In the genomic region with DNA sequence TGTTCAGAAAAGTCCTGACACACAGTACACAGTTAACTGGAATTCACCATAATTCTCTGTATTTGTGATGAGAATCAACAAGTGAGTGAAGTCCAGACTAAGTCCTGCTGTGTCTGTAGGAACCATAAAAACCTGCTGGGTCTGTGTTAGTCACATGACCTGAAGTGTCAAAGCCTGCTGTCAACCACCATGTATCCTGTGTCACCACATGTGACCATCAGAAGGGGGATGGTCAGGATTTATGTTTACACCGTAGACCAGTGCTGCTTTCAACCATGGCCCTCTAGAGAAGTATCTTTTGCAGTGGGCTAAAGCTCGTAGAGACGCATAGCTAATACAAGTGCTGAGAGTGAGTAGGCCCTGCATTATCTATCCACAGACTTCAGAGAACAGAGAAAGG, we compare ENCODE assay signal across 30 mouse cellular contexts. TPM values are rescaled to one million over a fixed set of nuclear protein-coding genes. Genes with fewer than 3 reads are reported as not detected.
DNase-seq lines count a peak whose midpoint lies in the region; ATAC-seq and TF ChIP-seq lines count a peak whose summit lies in the region.
"Had no signal": no experiment of that assay in that cellular context is flagged by ENCODE, and none has a peak within 500 bp of the region (broad histone marks: within the 10 kb centered on the region; RNA-seq: fewer than 3 reads in every experiment).

No protein-coding gene starts in this region.

- TF ChIP-seq CTCF in stomach, postnatal 0 days (IDR thresholded peaks at IDR 0.05; ENCODE audit: low read depth), result no peak

- ATAC-seq in monocyte, adult 5-6 weeks (replicated peaks; ENCODE audit: insufficient number of reproducible peaks, low FRiP score, low TSS enrichment, poor library complexity, severe bottlenecking), result peak; percentile 63
- no peak for ATAC-seq in stomach, postnatal 0 days (ENCODE audit: low FRiP score, low TSS enrichment)
- ATAC-seq: forebrain, embryonic 15.5 days; hindbrain, postnatal 0 days; inflammation-experienced regulatory T-cells, adult 6 months; Patski had no signal

- no peak for TF ChIP-seq EP300 in stomach, postnatal 0 days (optimal IDR thresholded peaks at IDR 0.05)

- no peaks in the 10 kb centered on the region for H3K9me3 ChIP-seq in stomach, postnatal 0 days (ENCODE audit: control insufficient read depth, low read length)
- H3K9me3 ChIP-seq: embryonic facial prominence, embryonic 10.5 days; embryonic facial prominence, embryonic 13.5 days; forebrain, embryonic 12.5 days; forebrain, embryonic 15.5 days; G1E; heart, embryonic 10.5 days; heart, embryonic 13.5 days had no signal

- H3K9ac ChIP-seq in stomach, postnatal 0 days (ENCODE audit: low read length), result no peak overlapping the region
- H3K9ac ChIP-seq: embryonic facial prominence, embryonic 13.5 days; forebrain, embryonic 12.5 days; forebrain, embryonic 15.5 days; heart, embryonic 13.5 days; hindbrain, embryonic 14.5 days had no signal

- WGBS in stomach, postnatal 0 days, result 98% methylated on average over 3 of the region's 3 CpGs

- no peak overlapping the region for H3K4me3 ChIP-seq in stomach, postnatal 0 days (ENCODE audit: low read depth, low read length)
- H3K4me3 ChIP-seq: embryonic facial prominence, embryonic 10.5 days; embryonic facial prominence, embryonic 13.5 days; erythroblast, embryonic 14.5 days; forebrain, embryonic 12.5 days; forebrain, embryonic 15.5 days; gastrocnemius, adult 2 months; heart, embryonic 10.5 days; heart, embryonic 13.5 days had no signal

- no peaks in the 10 kb centered on the region for H3K27me3 ChIP-seq in stomach, postnatal 0 days (ENCODE audit: control insufficient read depth, insufficient read depth, low read length)
- H3K27me3 ChIP-seq: embryonic facial prominence, embryonic 13.5 days; forebrain, embryonic 12.5 days; forebrain, embryonic 15.5 days; heart, embryonic 13.5 days; Patski had no signal

- H3K27ac ChIP-seq in stomach, postnatal 0 days (replicated peaks), result no peak overlapping the region
- H3K27ac ChIP-seq: embryonic facial prominence, embryonic 10.5 days; embryonic facial prominence, embryonic 13.5 days; forebrain, embryonic 12.5 days; forebrain, embryonic 15.5 days; gastrocnemius, adult 2 months; heart, embryonic 10.5 days; heart, embryonic 13.5 days; hindbrain, embryonic 14.5 days; hindbrain, postnatal 0 days had no signal

- H3K4me2 ChIP-seq in stomach, postnatal 0 days (replicated peaks; ENCODE audit: low read depth), result no peak overlapping the region
- H3K4me2 ChIP-seq: embryonic facial prominence, embryonic 13.5 days; forebrain, embryonic 12.5 days; forebrain, embryonic 15.5 days; heart, embryonic 13.5 days; hindbrain, embryonic 14.5 days had no signal

- H3K36me3 ChIP-seq in stomach, postnatal 0 days (ENCODE audit: control insufficient read depth, insufficient read depth, low read length), result peaks cover 6% of the 10 kb centered on the region

- peak; percentile 53 for DNase-seq in heart, adult 11 months
- DNase-seq in heart, adult 9 months (ENCODE audit: low spot score in 2 of 2), result no peak
- peak; percentile 0 for DNase-seq in stomach, postnatal 0 days (ENCODE audit: low spot score)
- no peak for DNase-seq in kidney, adult 9 months
- DNase-seq in spleen, postnatal 14 days (ENCODE audit: low spot score in 2 of 2), result no peak
- DNase-seq: adrenal gland, adult 2 months; adrenal gland, postnatal 14 days; cerebellum, adult 11 months; cerebellum, adult 8-10 months; cerebellum, postnatal 10 days; cerebellum, postnatal 36 days; embryo, embryonic 11 days; gastrocnemius, adult 2 months; gastrocnemius, postnatal 14 days; heart, adult 18-20 months; heart, postnatal 14 days; heart, postnatal 4 days had no signal

- no peaks in the 10 kb centered on the region for H3K4me1 ChIP-seq in stomach, postnatal 0 days (replicated peaks; ENCODE audit: control insufficient read depth, insufficient read depth)
- H3K4me1 ChIP-seq: embryonic facial prominence, embryonic 10.5 days; embryonic facial prominence, embryonic 13.5 days; forebrain, embryonic 12.5 days; forebrain, embryonic 15.5 days; heart, embryonic 10.5 days; heart, embryonic 13.5 days had no signal

RNA-seq across cellular contexts. Expression of gene Srbd1, which starts 21.8 kb away (rescaled TPM):
- total RNA-seq in monocyte, adult 5-6 weeks (2017), result 17.4 to 29.5 TPM (median 26.5 TPM) in 3 replicates
- 4.4 and 5.0 TPM in 2 replicates for polyA plus RNA-seq in stomach, postnatal 0 days (2015; fragmentation: Nextera tagmentation; extraction: Ambion mirVana)

RNA-seq across cellular contexts. Expression of gene Prkce, which starts 44.4 kb away (rescaled TPM):
- 15.6 to 21.1 TPM (median 15.9 TPM) in 3 replicates for total RNA-seq in monocyte, adult 5-6 weeks (2017)
- polyA plus RNA-seq in stomach, postnatal 0 days (2015; fragmentation: Nextera tagmentation; extraction: Ambion mirVana), result 3.0 and 3.4 TPM in 2 replicates

Comparison
In these comparisons a context has a peak if more than half of its experiments do, and no peak if none do; other contexts are left out.
1. DNase-seq: peak in heart, adult 11 months (single experiment) and stomach, postnatal 0 days (single experiment); none in heart, adult 9 months (0 of 2), kidney, adult 9 months (single experiment) and spleen, postnatal 14 days (0 of 2).